Mouse (Mus musculus) liver, embryonic 11.5 days (tissue): ENCODE results near the gene Hipk1. TPM values are rescaled to one million over a fixed set of nuclear protein-coding genes. Genes with fewer than 3 reads are reported as not detected.

Experiments
- ATAC-seq: fragments of 200-750 bp; cut with Nextera tagmentation; replicated peaks from 2 replicates; pipeline ENCODE4 v1.8.0; 2017; ENCODE audit warnings: moderate number of reproducible peaks, mild to moderate bottlenecking, moderate TSS enrichment, moderate library complexity; ENCODE audit not compliant: low FRiP score
- DNase-seq: peaks from one replicate; pipeline ENCODE4 v3.0.0-alpha.2; 2017; ENCODE audit warnings: low spot score
- H3K27ac ChIP-seq: fragments of 300-500 bp; sonication (generic); 2 replicates; pipeline ENCODE4 v1.5.1; 2014; ENCODE audit warnings: mild to moderate bottlenecking, low read depth, low read length, control low read depth
- H3K27me3 ChIP-seq: fragments of 300-500 bp; sonication (generic); replicated peaks from 2 replicates; pipeline ENCODE4 v1.6.1; 2014; ENCODE audit warnings: low read length, mixed read lengths; ENCODE audit not compliant: control insufficient read depth, insufficient read depth
- H3K36me3 ChIP-seq: fragments of 300-500 bp; sonication (generic); 2 replicates; pipeline ENCODE4 v1.6.1; 2014; ENCODE audit warnings: mild to moderate bottlenecking, low read length, moderate library complexity, mixed read lengths; ENCODE audit not compliant: control insufficient read depth, insufficient read depth
- H3K4me1 ChIP-seq: fragments of 300-500 bp; sonication (generic); replicated peaks from 2 replicates; pipeline ENCODE4 v1.6.1; 2014; ENCODE audit warnings: low read length, mixed read lengths; ENCODE audit not compliant: control insufficient read depth, insufficient read depth
- H3K4me2 ChIP-seq: fragments of 300-500 bp; sonication (generic); 2 replicates; pipeline ENCODE4 v1.6.1; 2014; ENCODE audit warnings: mild to moderate bottlenecking, control low read depth, moderate library complexity
- H3K4me3 ChIP-seq: fragments of 300-500 bp; sonication (generic); 2 replicates; pipeline ENCODE4 v1.5.1; 2014; ENCODE audit warnings: low read depth, low read length, control low read depth
- H3K9ac ChIP-seq: fragments of 300-500 bp; sonication (generic); 2 replicates; pipeline ENCODE4 v1.6.1; 2014; ENCODE audit warnings: low read depth, low read length, control low read depth
- H3K9me3 ChIP-seq: fragments of 300-500 bp; sonication (generic); 2 replicates; pipeline ENCODE4 v1.6.1; 2016; ENCODE audit warnings: low read length, inconsistent platforms, mixed read lengths; ENCODE audit not compliant: control insufficient read depth
- WGBS: fragments of 180-500 bp; shearing (Covaris S2); extraction: QIAGEN DNeasy Blood & Tissue Kit; methylation state at CpG from one replicate; pipeline ENCODE4 v1.1.7; 2014; 5-methylcytosine and 5-hydroxymethylcytosine counted together
- polyA plus RNA-seq: library from polyadenylated mRNA; unstranded; fragments of >200 nt; fragmentation: Nextera tagmentation; extraction: Ambion mirVana; gene quantifications from 2 replicates; pipeline ENCODE4 v1.2.1, GENCODE M21; 2014

Gene Hipk1
- polyA plus RNA-seq, 1 experiment from 2014 or later: 15.7 TPM

DNA sequence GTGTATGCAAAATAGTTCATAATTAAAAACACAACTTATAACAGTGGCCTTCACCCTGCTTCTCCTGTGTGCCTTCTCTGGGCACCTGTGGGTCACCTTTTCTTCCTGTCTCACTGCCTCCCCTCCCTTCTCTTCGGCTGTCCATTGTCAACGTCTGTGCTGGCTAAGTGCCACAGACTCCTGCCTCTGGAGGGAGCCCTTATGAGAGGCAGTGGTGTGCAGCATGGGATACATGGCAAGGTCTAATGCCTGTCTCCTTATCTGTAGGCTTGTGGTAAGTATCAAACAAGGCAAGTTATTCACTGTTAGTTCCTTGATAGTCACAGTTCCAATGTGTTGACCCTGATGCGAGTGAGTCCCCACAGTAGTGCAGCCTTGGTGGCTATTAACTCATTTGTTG, 67.2 kb downstream of the Hipk1 start:
- Histone ChIP-seq H3K4me2 (no peak overlapping the region), H3K27ac (no peak overlapping the region), H3K36me3 (no peaks in the 10 kb centered on the region), H3K27me3 (no peaks in the 10 kb centered on the region), H3K4me1 (no peaks in the 10 kb centered on the region), H3K4me3 (no peak overlapping the region), H3K9me3 (no peaks in the 10 kb centered on the region), H3K9ac (no peak overlapping the region)
- DNase-seq: no peak
- ATAC-seq: peak; percentile 81
- 42% methylated on average over 3 of the region's 3 CpGs for WGBS

DNA sequence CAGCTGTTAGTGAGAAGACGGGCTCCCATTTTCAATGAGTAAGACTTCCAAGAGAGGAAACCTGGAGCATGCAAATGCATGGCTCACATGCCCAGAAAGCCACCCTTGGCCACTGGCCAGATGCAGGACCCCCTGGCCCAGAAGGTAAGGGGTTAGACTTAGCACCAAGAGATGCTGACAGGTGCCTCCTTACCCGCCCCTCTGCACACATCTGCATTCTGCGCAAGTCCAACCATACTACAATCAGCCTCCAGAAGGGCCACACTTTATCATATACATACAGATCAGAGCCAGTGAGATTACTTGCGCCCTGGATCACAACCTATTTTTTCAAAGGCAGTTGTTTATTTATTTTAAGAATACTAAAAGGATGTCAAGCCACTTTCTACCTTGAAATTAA, 72.6 kb downstream of the Hipk1 start:
- DNase-seq (no peak), ATAC-seq (no peak)
- Histone ChIP-seq H3K9me3 (no peaks in the 10 kb centered on the region), H3K4me3 (no peak overlapping the region), H3K4me2 (no peak overlapping the region), H3K36me3 (no peaks in the 10 kb centered on the region), H3K9ac (no peak overlapping the region), H3K4me1 (no peaks in the 10 kb centered on the region), H3K27me3 (no peaks in the 10 kb centered on the region), H3K27ac (no peak overlapping the region)
- WGBS: 79% methylated on average over 4 of the region's 4 CpGs

DNA sequence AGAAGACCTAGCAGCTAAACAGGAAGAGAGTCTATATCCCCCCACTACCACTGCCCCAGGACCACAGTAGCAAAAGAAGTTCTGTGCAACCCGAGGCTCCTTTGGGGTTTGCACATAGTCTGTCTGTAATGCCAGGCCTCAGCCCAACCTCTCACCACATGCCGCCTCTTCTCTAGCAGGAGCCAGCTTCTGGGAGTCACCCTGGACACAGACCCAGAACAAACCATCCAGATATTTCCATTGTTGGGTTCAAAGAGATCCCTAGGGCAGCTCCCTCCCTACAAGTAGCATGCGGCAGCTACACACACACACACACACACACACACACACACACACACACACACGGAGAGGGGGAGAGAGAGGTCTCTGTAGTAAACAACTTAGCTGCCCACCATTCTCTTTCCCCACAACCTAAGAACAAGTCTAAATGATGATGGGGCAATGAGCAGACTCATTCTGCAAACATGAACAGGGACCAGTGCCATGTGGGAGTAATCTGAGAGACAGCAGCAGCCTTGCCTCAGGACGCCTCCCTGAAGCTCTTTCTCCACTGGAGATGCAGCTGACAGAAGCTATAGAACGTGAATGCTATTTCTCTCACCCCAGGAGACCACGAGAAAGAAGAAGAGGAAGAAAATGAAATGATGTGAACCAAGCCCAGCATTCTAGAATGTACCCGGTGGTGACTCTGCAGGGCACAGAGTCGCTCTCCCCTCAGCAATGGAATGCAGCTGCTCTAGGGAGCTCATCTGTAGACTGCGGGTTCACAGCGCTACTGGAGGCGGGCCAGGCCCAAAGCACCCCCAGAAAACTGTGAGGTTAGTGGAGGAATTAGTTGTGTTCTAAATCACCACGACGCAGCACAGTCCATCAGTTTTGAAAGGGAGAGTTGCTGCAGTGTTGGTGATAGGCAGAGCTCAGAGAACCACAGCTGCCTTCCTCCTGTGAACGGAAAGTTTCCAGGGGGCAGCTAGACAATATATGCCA, 74.3 kb downstream of the Hipk1 start:
- H3K9ac ChIP-seq: no peak overlapping the region

DNA sequence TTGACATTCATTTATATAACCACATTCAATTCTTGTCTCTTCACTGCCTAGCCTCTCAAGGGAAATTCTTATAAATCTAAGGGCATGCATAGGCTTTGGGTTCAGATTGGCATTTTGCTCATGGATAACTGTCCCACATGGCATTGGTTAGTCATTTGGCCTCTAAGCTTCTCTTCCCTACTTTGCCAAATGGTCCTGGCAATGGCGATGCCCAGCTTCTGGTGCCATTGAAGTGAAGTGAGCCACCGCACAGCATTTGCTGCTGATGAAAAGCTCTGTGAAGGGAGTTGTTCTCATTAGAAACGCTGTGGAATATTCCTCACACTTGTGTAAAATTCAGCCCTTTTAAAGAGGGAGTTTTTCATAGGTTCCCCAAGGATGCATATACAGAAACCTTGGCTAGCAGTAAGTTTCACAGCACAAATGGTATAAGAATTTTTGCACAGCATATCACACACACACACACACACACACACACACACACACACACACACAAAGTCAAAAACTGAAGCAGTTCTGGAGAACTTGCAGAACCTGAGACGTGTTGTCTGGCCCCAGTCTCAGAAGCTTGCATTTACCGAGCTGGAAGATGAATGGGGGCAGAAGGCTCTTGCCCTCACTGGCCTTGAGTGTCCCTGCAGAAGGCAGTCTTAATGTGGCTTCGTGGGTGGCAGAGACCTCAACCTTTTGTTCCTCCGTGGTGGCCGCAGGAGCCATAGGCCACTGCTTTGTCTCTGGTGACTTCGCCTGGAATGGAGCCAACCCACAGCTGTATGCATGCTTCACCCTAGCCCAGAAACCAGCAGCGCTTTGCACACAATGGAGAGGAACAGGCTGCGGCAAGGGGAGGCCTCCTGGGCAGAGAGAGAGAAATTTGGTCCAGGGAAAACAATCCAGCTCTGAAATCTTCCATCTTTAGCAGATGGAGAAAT, 75.3 kb downstream of the Hipk1 start:
- Histone ChIP-seq H3K4me3 (no peak overlapping the region), H3K4me2 (no peak overlapping the region), H3K4me1 (no peaks in the 10 kb centered on the region), H3K27ac (no peak overlapping the region), H3K9me3 (no peaks in the 10 kb centered on the region), H3K27me3 (no peaks in the 10 kb centered on the region), H3K36me3 (no peaks in the 10 kb centered on the region), H3K9ac (no peak overlapping the region)
- 68% methylated on average over 11 of the region's 11 CpGs for WGBS
- no peak for ATAC-seq
- no peak for DNase-seq

More for the DNA sequence above, 74.3 kb downstream of the Hipk1 start:
- H3K9me3 ChIP-seq: no peaks in the 10 kb centered on the region
- WGBS: 64% methylated on average over 15 of the region's 15 CpGs
- H3K27ac ChIP-seq: no peak overlapping the region
- DNase-seq: no peak
- H3K36me3 ChIP-seq: no peaks in the 10 kb centered on the region
- no peaks in the 10 kb centered on the region for H3K4me1 ChIP-seq
- no peaks in the 10 kb centered on the region for H3K27me3 ChIP-seq
- no peak for ATAC-seq
- H3K4me3 ChIP-seq: no peak overlapping the region
- H3K4me2 ChIP-seq: no peak overlapping the region

DNA sequence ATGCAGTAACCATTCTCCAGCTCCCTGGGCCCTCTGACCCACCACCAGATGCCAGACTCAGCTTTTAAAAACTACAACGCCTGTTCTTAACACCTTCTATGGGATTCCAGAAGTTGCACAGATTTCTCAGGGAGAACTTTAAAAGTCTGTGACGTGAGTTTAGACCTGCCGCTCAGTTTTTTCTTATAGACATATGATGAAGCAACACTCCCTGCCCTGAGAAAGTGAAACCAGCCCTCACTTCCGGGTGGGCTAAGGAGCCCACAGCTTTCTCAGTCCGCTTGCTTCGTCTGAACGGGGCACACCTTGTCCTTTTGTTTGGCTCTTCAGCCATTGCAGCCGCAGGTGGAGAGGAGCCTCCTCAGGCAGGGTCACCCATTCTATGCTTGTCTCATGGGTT, 76.4 kb downstream of the Hipk1 start:
- Histone ChIP-seq H3K27me3 (no peaks in the 10 kb centered on the region), H3K27ac (no peak overlapping the region), H3K36me3 (no peaks in the 10 kb centered on the region), H3K9me3 (no peaks in the 10 kb centered on the region), H3K4me1 (no peaks in the 10 kb centered on the region), H3K4me2 (no peak overlapping the region), H3K4me3 (no peak overlapping the region), H3K9ac (no peak overlapping the region)
- no peak for DNase-seq
- WGBS: 76% methylated on average over 8 of the region's 8 CpGs
- ATAC-seq: no peak

DNA sequence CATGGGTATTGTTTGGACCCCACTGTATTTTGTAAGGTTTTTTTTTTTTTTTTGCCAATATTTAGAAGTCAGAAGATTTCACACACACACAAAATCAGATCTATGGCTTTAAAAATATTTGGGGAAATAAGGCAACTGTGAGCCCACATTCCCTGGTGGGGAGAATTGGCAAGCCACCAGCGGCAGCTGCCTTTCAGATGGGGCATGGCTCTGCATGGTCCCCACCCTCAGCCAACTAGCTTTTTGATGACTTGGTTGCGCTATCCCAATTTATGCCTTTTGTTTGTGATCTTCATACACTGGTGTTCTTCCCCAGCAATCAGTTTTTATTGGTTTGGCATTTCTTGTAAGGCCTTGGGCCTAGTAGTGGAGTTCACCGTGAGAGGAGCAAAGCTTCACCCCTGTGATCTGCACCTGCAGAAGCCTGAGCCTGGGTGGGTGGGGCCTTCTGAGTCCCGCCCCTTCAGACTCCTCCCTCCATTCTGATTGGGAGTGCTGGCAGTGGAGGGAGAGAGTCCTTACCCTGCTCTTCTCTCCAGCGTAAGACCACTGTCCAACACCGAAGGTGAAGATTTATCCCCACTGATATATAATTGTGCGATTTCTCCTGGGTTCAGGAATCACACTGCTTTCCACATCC, 77.0 kb downstream of the Hipk1 start:
- Histone ChIP-seq H3K4me2 (no peak overlapping the region), H3K4me3 (no peak overlapping the region), H3K36me3 (no peaks in the 10 kb centered on the region), H3K27ac (no peak overlapping the region), H3K9ac (no peak overlapping the region), H3K27me3 (no peaks in the 10 kb centered on the region), H3K4me1 (no peaks in the 10 kb centered on the region), H3K9me3 (no peaks in the 10 kb centered on the region)
- ATAC-seq (no peak), DNase-seq (no peak)
- 62% methylated on average over 7 of the region's 7 CpGs for WGBS

DNA sequence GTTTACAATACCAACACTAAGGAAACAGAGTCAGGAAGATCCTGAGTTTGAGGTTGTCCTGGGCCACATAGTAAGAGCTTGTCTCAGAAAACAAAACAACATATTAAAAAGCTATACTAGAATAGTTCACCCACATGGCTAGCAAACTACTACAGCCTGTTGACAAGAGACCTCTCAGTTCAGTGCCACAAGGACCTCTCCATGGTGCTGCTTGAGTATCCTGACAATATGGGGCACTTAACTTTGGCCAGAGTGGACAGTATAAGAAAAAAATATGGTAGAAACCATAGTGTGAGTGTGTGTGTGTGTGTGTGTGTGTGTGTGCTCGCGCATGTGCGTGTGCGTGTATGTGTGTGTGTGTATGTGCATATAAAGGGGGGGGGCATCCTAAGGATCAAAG, 79.2 kb downstream of the Hipk1 start:
- no peak for DNase-seq
- WGBS: 91% methylated on average over 4 of the region's 4 CpGs

DNA sequence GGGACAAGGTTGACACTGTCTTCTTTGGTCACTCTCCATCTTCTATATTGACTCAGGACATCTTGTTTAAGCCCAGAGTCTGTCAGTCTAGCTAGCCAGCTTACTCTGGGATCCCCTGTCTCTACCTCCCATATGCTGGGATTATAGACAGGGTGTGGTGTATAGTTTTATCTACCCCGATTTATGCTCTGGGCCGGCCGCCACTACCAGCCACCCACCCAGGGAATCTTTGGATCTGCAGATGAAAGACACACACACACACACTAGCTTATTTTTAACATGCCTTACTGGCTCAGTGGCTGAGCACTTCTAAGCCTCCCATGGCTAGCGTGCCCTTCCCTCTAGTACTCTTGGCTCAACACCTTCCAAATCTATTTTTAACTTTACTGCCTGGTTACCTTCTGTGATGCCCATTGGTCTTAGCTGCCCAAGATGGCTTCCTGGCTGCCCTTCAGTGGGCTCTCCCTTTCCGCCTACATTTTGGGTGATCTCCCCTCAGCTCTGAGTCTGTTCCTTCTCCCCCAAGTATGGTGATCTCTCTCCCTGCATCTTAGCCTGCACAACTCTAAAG, 81.8 kb downstream of the Hipk1 start:
- WGBS: 81% methylated on average over 5 of the region's 5 CpGs
- ATAC-seq (no peak), DNase-seq (no peak)
- Histone ChIP-seq H3K9me3 (no peaks in the 10 kb centered on the region), H3K4me1 (no peaks in the 10 kb centered on the region), H3K9ac (no peak overlapping the region), H3K27me3 (no peaks in the 10 kb centered on the region), H3K4me2 (no peak overlapping the region), H3K4me3 (no peak overlapping the region), H3K27ac (no peak overlapping the region), H3K36me3 (no peaks in the 10 kb centered on the region)

More for the DNA sequence above, 79.2 kb downstream of the Hipk1 start:
- H3K4me3 ChIP-seq: no peak overlapping the region
- no peak overlapping the region for H3K9ac ChIP-seq
- H3K27ac ChIP-seq: no peak overlapping the region
- H3K4me2 ChIP-seq: no peak overlapping the region
- ATAC-seq: no peak
- no peaks in the 10 kb centered on the region for H3K4me1 ChIP-seq
- no peaks in the 10 kb centered on the region for H3K9me3 ChIP-seq
- no peaks in the 10 kb centered on the region for H3K36me3 ChIP-seq
- H3K27me3 ChIP-seq: no peaks in the 10 kb centered on the region
